Mouse (Mus musculus) forebrain, embryonic 14.5 days (tissue): ENCODE measurements around the gene Mtx3. TPM values are rescaled to one million over a fixed set of nuclear protein-coding genes. Genes with fewer than 3 reads are reported as not detected.
"Not testable (repeated sequence)": the region's sequence is repeated elsewhere in the genome, so short reads cannot be mapped to it uniquely, and the experiment has no call there.

Experiments used
- ATAC-seq: fragments of 200-750 bp; cut with Nextera tagmentation; 2 replicates; pipeline ENCODE4 v1.8.0; 2017; ENCODE audit warnings: mild to moderate bottlenecking, moderate library complexity
- DNase-seq: peaks from one replicate; pipeline ENCODE4 v3.0.0-alpha.2; 2015; ENCODE audit warnings: low spot score
- H3K27ac ChIP-seq: fragments of 300-500 bp; sonication (generic); 2 replicates; pipeline ENCODE4 v1.5.1; 2014; ENCODE audit warnings: low read depth, mild to moderate bottlenecking, control low read depth, low read length, moderate library complexity
- H3K27me3 ChIP-seq: fragments of 300-500 bp; sonication (generic); replicated peaks from 2 replicates; pipeline ENCODE4 v1.6.1; 2014; ENCODE audit warnings: low read length, control low read depth, mixed read lengths; ENCODE audit not compliant: control insufficient read depth, insufficient read depth
- H3K36me3 ChIP-seq: fragments of 300-500 bp; sonication (generic); 2 replicates; pipeline ENCODE4 v1.6.1; 2014; ENCODE audit warnings: low read length, control low read depth; ENCODE audit not compliant: control insufficient read depth, insufficient read depth
- H3K4me1 ChIP-seq: fragments of 300-500 bp; sonication (generic); 2 replicates; pipeline ENCODE4 v1.6.1; 2014; ENCODE audit warnings: antibody characterized with exemption, low read length, control low read depth; ENCODE audit not compliant: control insufficient read depth, insufficient read depth
- H3K4me2 ChIP-seq: fragments of 300-500 bp; sonication (generic); 2 replicates; pipeline ENCODE4 v1.6.1; 2014; ENCODE audit warnings: mild to moderate bottlenecking, control low read depth, low read length
- H3K4me3 ChIP-seq: fragments of 300-500 bp; sonication (generic); 2 replicates; pipeline ENCODE4 v1.5.1; 2014; ENCODE audit warnings: low read depth, low read length, control low read depth
- H3K9ac ChIP-seq: fragments of 300-500 bp; sonication (generic); 2 replicates; pipeline ENCODE4 v1.6.1; 2014; ENCODE audit warnings: mild to moderate bottlenecking, low read length, control low read depth, moderate library complexity
- H3K9me3 ChIP-seq: fragments of 300-500 bp; sonication (generic); replicated peaks from 2 replicates; pipeline ENCODE4 v1.6.1; 2016; ENCODE audit warnings: low read length, control low read depth, mixed read lengths; ENCODE audit not compliant: control insufficient read depth
- WGBS: fragments of 180-500 bp; shearing (Covaris S2); extraction: QIAGEN DNeasy Blood & Tissue Kit; methylation state at CpG from one replicate; pipeline ENCODE4 v1.1.7; 2014; 5-methylcytosine and 5-hydroxymethylcytosine counted together
- polyA plus RNA-seq: library from polyadenylated mRNA; unstranded; fragments of >200 nt; fragmentation: Nextera tagmentation; extraction: Ambion mirVana; gene quantifications from 2 replicates; pipeline ENCODE4 v1.2.1, GENCODE M21; 2014

Mtx3 gene
- 3.8 and 5.1 TPM in 2 replicates for polyA plus RNA-seq

DNA sequence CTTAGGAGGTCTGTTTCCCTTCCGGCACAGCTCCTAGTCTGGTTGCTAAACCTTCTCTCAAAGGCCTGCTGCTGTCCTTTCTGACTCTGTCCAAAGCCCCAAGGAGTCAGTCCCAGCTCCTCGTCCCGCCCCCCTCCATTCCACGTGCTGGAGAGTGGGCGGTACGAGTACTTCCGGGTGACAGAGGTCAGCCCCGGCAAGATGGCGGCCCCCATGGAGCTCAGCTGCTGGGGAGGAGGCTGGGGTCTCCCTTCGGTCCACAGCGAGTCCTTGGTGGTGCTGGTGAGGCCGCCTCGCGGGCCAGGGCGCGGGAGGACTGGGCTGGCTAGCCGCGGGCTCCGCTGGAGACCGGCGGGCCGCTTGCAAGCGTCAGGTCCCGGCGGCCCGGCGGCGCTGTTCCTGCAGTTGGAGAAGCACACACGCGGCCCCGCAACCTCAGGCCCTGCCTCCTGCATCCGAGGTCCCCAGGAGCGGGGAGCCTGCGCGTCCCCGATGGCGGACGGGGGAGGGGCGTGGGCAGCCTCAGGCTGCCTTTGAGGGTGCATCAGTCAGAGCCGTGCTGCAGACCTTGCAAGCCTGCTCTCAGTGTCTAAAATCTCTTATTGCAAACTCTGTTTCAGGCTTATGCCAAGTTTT is at the start of gene Mtx3:
Mtx3 (plus strand) TSS at position 175 of the 636 bp plus-strand sequence.
- 3% methylated on average over 40 of the region's 40 CpGs for WGBS
- Histone ChIP-seq H3K9ac (peak within 1 kb of the TSS; percentile 78), H3K4me1 (peaks cover 3% of the 10 kb centered on the region; the same call in 1 of the 2 replicates), H3K9me3 (no peaks in the 10 kb centered on the region), H3K36me3 (peaks cover 26% of the 10 kb centered on the region), H3K27ac (peak within 1 kb of the TSS; percentile 72; the same call in 1 of the 2 replicates), H3K27me3 (no peaks in the 10 kb centered on the region), H3K4me3 (peak within 1 kb of the TSS; percentile 80), H3K4me2 (peak within 1 kb of the TSS; percentile 59)
- ATAC-seq (peak; percentile 99), DNase-seq (peak; percentile 87)

DNA sequence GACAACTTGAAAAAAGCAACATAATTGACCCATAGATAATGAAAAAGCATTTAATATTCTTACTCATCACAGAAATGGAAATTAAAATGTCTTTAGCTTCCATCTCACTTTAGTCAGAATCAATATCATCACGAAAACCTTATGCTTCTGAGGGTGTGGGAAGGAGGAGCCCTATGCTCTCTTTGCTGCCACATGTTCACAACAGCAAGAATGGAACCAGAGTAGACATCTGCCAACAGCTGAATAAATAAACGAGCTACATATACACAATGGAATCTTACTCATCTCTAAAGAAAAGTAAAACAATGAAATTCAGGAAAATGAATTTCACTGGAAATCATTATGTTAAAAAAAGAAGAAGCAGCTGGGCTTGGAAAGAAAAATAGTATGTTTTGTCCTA is 45.7 kb upstream of the Mtx3 start:
- Histone ChIP-seq H3K9ac (no peak overlapping the region), H3K27ac (no peak overlapping the region)

DNA sequence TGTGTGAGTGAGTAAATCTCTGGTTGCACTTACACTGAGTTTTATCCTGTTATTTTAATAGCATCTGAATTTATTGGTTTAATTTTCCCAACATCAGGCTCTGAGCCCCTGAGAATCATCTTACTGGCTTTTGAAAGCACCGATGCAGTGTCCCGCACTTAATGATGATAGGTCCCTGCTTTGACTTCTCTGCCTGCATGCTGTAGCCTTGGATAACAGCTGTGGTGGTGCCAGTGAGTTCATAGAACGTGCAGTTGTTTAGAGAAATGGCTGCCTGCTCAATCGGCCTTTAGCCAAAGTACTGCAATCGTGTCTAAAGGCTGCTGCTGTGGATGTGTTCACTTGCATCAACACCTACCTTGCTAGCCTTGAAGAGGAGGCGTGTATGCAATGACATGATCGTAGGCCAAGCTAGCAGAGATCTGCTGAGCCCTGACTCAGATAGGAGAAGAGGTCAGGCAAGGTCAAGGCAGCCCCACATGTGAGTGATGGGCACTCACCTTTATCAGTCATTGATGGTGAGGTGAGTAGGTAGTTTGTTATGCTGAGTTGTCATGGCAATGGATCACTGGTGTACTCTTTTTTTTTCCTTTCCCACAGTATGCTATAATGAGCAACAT is 45.1 kb upstream of the Mtx3 start:
- no peaks in the 10 kb centered on the region for H3K36me3 ChIP-seq
- no peaks in the 10 kb centered on the region; the same call in 1 of the 2 replicates for H3K4me1 ChIP-seq
- WGBS = 88% methylated on average over 7 of the region's 7 CpGs
- no peak overlapping the region for H3K27ac ChIP-seq
- H3K9ac ChIP-seq = no peak overlapping the region
- H3K9me3 ChIP-seq = no peaks in the 10 kb centered on the region
- DNase-seq (no peak), ATAC-seq (no peak)
- H3K4me3 ChIP-seq = no peak overlapping the region
- H3K4me2 ChIP-seq = no peak overlapping the region
- H3K27me3 ChIP-seq = peaks cover 4% of the 10 kb centered on the region; the same call in 1 of the 2 replicates

More for the DNA sequence above, 45.7 kb upstream of the Mtx3 start:
- H3K4me2 ChIP-seq = no peak overlapping the region
- ATAC-seq (no peak), DNase-seq (no peak)
- no peaks in the 10 kb centered on the region for H3K9me3 ChIP-seq
- 65% methylated on average over 2 of the region's 2 CpGs for WGBS
- H3K4me1 ChIP-seq = no peaks in the 10 kb centered on the region; the same call in 1 of the 2 replicates
- H3K4me3 ChIP-seq = no peak overlapping the region
- H3K36me3 ChIP-seq = no peaks in the 10 kb centered on the region
- H3K27me3 ChIP-seq = peaks cover 6% of the 10 kb centered on the region; the same call in 1 of the 2 replicates

DNA sequence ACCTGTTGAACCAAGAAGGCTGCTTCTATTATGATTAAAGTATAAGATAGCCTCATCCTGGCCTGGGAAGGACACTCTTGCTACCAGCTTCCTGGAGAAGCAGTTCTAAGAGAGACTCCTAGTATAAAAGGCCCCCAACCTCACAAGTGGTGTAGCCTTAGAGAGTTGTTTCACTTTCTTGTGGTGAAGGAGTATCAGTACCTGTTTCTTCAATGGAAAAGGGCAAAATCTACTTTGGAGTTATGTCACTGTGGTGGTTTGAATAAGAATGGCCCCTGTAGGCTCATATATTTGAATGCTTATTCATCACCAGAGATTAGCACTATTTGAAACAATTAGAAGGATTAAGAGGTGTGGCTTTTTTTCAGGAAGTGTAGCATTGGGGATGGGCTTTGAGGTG is 37.8 kb upstream of the Mtx3 start:
- Histone ChIP-seq H3K9ac (no peak overlapping the region), H3K9me3 (no peaks in the 10 kb centered on the region), H3K27ac (no peak overlapping the region), H3K4me3 (no peak overlapping the region), H3K4me2 (no peak overlapping the region), H3K27me3 (no peaks in the 10 kb centered on the region), H3K36me3 (no peaks in the 10 kb centered on the region), H3K4me1 (no peaks in the 10 kb centered on the region)
- DNase-seq = no peak
- no peak for ATAC-seq

DNA sequence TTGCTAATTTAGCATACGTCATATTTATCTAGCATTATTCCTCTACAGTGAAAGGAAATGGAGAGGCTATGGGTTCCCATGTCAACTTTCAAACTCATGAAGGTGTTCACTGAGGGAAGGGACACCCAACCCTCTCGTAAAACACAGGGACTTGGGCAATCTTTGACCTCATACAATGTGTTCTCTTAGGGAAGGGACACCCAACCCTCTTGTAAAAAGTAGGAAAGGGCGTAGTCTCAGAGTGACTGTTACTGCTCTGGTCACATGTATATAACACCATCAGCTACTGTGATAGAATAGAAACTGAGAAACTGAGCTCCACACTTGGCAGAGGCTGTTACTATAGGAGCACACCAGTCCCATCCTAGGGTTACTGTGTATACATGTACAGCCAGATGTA is 36.7 kb upstream of the Mtx3 start:
- H3K4me1 ChIP-seq = no peaks in the 10 kb centered on the region
- H3K9ac ChIP-seq = no peak overlapping the region
- no peak overlapping the region for H3K4me2 ChIP-seq
- no peaks in the 10 kb centered on the region for H3K36me3 ChIP-seq
- no peaks in the 10 kb centered on the region for H3K9me3 ChIP-seq
- H3K4me3 ChIP-seq = no peak overlapping the region
- WGBS = 92% methylated on average over 3 of the region's 3 CpGs
- ATAC-seq (no peak), DNase-seq (no peak)
- no peak overlapping the region for H3K27ac ChIP-seq
- no peaks in the 10 kb centered on the region for H3K27me3 ChIP-seq

DNA sequence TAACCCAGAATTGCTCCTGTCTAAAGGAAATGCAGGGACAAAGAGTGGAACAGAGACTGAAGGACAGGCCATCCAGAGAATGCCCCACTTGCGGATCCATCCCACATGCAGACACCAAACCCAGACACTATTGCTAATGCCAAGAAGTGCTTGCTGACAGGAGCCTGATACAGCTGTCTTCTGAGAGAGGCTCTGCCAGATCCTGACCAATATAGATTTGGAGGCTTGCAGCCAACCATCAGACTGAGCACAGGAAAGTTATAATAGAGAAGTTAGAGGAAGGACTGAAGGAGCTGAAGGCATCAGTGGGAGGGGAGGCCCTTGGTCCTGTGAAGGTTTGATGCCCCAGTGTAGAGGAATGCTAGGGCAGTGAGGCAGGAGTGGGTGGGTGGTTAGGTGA is 34.0 kb upstream of the Mtx3 start:
- H3K4me3 ChIP-seq, H3K9ac ChIP-seq, H3K27me3 ChIP-seq, H3K27ac ChIP-seq, DNase-seq, ATAC-seq, H3K4me1 ChIP-seq, H3K36me3 ChIP-seq, H3K4me2 ChIP-seq, H3K9me3 ChIP-seq: not testable (repeated sequence)
- 100% methylated on average over 1 of the region's 1 CpGs for WGBS

DNA sequence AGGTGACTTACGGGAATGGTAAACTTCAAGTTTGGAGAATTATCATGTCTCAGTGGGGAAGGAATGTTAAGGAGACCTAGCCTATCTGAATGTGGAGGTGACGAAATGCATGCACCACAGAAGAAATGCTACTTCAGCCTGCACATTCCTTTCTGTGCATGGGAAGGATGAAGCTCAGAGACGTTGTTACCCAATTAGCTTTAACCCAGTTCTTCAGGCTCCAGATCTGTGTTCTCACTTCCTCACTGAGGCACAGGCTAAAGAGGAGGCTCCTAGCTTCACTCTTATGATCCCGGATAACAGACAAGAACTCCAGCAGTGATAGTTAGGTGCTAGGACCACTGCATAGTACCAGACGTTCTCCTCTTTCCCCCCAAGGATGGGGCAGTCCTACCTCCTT is 28.2 kb upstream of the Mtx3 start:
- WGBS = 88% methylated on average over 5 of the region's 5 CpGs
- no peaks in the 10 kb centered on the region for H3K9me3 ChIP-seq

DNA sequence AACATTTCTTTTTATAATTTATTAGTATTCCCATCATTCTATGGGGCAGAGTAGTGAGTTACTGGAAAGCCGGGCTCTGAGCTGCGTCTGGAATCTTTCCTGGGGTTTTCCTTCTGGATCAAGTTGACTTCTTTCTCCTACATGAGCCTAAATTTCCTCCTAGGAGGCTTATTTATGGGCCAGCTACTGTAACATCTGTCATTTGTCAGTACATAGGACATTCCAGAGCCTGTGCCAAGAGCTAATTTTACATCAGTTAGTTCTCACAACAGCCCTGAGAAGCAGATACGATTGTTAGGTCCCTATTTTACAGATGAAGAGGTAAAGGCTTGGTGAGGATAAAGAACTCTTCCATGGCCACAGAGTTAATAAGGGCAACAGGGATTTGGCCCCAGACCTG is 27.2 kb upstream of the Mtx3 start:
- H3K9ac ChIP-seq = no peak overlapping the region
- no peak overlapping the region for H3K4me3 ChIP-seq
- H3K4me1 ChIP-seq = no peaks in the 10 kb centered on the region
- 81% methylated on average over 3 of the region's 3 CpGs for WGBS
- DNase-seq (no peak), ATAC-seq (no peak)
- no peak overlapping the region for H3K4me2 ChIP-seq
- H3K27ac ChIP-seq = no peak overlapping the region
- H3K27me3 ChIP-seq = no peaks in the 10 kb centered on the region
- H3K36me3 ChIP-seq = no peaks in the 10 kb centered on the region
- no peaks in the 10 kb centered on the region for H3K9me3 ChIP-seq

More for the DNA sequence above, 28.2 kb upstream of the Mtx3 start:
- Histone ChIP-seq H3K4me2 (no peak overlapping the region), H3K27ac (no peak overlapping the region), H3K27me3 (no peaks in the 10 kb centered on the region), H3K4me3 (no peak overlapping the region), H3K4me1 (no peaks in the 10 kb centered on the region), H3K36me3 (no peaks in the 10 kb centered on the region), H3K9ac (no peak overlapping the region)
- DNase-seq = no peak
- no peak for ATAC-seq

DNA sequence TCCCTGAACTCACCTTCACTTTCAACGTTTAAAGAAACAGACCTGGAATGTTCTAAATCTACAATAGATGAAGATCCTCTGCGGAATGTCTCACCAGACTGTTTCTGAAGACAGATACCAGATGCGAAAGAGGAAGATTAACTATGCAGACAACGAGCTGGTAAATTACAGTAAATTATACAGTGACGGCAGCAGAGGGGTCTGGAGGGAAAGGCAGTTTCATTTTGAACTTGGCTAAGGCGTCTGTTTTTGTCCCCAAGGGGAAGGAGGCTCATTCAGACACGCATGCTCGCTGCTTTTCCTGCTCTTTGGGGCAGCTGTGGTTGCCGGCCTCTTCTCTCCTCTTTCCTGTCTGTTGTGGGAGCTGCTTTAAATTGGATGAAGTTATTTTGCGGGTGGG is 15.7 kb upstream of the Mtx3 start:
- no peak overlapping the region for H3K27ac ChIP-seq

More for the DNA sequence above, 15.7 kb upstream of the Mtx3 start:
- Histone ChIP-seq H3K4me3 (no peak overlapping the region), H3K9me3 (no peaks in the 10 kb centered on the region), H3K36me3 (no peaks in the 10 kb centered on the region), H3K9ac (no peak overlapping the region), H3K4me1 (no peaks in the 10 kb centered on the region), H3K27me3 (no peaks in the 10 kb centered on the region), H3K4me2 (no peak overlapping the region)
- ATAC-seq (no peak), DNase-seq (peak; percentile 29)
- WGBS = 62% methylated on average over 10 of the region's 10 CpGs
